Mouse (Mus musculus) ES-E14 (cell line): Measurements from ENCODE around the gene Pax3.

ENCODE experiments used
- CHD2 ChIP-seq: IDR thresholded peaks from 2 replicates; pipeline ENCODE4 v1.6.1; 2014; ENCODE audit warnings: mild to moderate bottlenecking, low read depth, low read length, inconsistent platforms
- MAFK ChIP-seq: IDR thresholded peaks from 2 replicates; pipeline ENCODE4 v1.6.1; 2014; ENCODE audit warnings: mild to moderate bottlenecking, low read depth, low read length, inconsistent platforms; ENCODE audit not compliant: insufficient read depth
- ZC3H11A ChIP-seq: IDR thresholded peaks from 2 replicates; pipeline ENCODE4 v1.6.1; 2012; ENCODE audit warnings: low read depth, mild to moderate bottlenecking, inconsistent platforms, low read length, borderline replicate concordance

DNA sequence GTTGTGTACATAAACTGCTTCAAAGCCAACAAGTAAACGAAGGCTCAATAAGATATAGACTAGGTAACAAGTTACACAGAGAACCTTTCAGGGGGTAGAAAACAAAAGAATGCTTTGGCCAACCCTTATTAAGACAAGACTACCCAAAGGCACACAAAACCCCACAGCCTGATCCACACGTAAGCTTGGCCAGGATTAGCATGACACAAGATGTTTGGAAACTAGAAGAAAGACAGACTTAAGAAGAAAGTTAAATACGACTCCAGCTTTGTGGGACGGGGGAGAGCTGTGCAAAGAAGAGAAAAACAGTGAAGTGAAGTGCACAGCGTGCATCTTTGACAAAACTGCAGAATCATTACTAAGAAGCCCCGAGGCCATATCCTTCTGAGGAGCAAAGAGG is 53.5 kb downstream of the Pax3 start:
- TF ChIP-seq CHD2 (no peak), MAFK (no peak), ZC3H11A (no peak)
